Mouse (Mus musculus): ENCODE measurements around the gene Emid1. TPM values are rescaled to one million over a fixed set of nuclear protein-coding genes. Genes with fewer than 3 reads are reported as not detected.

The Emid1 gene
- polyA plus RNA-seq (2015; fragmentation: Nextera tagmentation; extraction: Ambion mirVana): 59.1 and 60.4 TPM in 2 replicates

DNA sequence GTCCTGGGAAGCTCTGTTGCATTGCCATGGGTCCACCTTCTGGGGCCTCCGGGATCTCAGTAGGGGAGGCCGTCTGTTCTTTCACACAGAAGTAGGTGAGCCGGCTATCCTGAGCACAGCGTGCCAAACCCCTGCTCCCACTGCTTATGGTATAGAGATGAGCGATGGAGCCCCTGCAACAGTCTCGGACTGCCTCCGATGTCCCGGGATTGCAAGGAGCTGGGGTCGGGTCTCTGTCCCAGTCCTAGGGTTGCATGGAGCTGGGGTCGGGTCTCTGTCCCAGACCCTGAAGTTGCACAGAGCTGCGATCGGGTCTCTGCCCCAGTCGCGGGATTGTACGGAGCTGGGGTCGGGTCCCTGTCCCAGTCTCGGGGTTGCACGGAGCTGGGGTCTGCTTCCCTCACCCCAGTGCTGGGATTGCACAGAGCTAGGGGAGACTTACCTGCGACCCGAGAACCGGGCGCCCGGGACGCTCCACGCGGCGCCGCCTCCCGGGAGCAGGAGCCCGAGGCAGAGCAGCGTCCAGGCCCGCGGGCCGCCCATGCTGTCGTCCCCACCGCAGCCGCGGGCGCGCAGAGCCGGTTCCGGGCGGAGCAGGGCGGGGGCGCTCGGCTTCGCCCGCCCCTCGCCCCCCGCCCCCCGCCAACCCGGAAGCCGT, at the start of gene Emid1:
Emid1 (minus strand) TSS at position 578 of the 658 bp plus-strand sequence.
- Histone ChIP-seq H3K9ac (ENCODE audit: low read length) (peak within 1 kb of the TSS; percentile 87), H3K9me3 (replicated peaks; ENCODE audit: control insufficient read depth, low read length) (no peaks in the 10 kb centered on the region), H3K36me3 (ENCODE audit: control insufficient read depth, insufficient read depth, low read length) (no peaks in the 10 kb centered on the region), H3K27me3 (ENCODE audit: control insufficient read depth, insufficient read depth, low read length) (no peaks in the 10 kb centered on the region), H3K4me3 (replicated peaks; ENCODE audit: low read length) (peak within 1 kb of the TSS; percentile 69), H3K27ac (ENCODE audit: low read length) (peak within 1 kb of the TSS; percentile 60; the same call in 1 of the 2 replicates), H3K4me1 (ENCODE audit: control insufficient read depth, insufficient read depth, low read length) (peaks cover 34% of the 10 kb centered on the region), H3K4me2 (ENCODE audit: low read depth, low read length) (peak within 1 kb of the TSS; percentile 94)
- ATAC-seq (ENCODE audit: insufficient read depth, low FRiP score): peak; percentile 34; the same call in 1 of the 2 replicates
- under 1% methylated on average over 43 of the region's 53 CpGs for WGBS

DNA sequence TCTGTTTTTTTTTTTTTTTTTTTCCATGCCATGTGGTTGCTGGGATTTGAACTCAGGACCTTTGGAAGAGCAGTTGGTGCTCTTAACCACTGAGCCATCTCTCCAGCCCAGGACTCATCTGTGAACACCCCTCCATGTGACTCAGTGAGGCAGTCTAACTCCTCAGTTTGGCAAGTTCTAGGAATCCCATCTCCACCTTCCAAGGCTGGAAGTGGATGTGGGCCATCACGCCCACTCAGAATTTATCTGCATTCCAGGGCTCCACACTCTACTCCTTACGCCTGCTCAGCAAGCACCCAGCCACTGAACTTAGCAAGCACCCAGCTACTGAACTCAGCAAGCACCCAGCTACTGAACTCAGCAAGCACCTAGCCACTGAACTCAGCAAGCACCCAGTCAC, 47.8 kb upstream of the Emid1 start:
- Histone ChIP-seq H3K4me1 (ENCODE audit: control insufficient read depth, insufficient read depth, low read length) (no peaks in the 10 kb centered on the region), H3K4me2 (ENCODE audit: low read depth, low read length) (no peak overlapping the region), H3K9me3 (replicated peaks; ENCODE audit: control insufficient read depth, low read length) (no peaks in the 10 kb centered on the region), H3K27ac (ENCODE audit: low read length) (no peak overlapping the region), H3K36me3 (ENCODE audit: control insufficient read depth, insufficient read depth, low read length) (no peaks in the 10 kb centered on the region; the same call in none of the 2 replicates), H3K27me3 (ENCODE audit: control insufficient read depth, insufficient read depth, low read length) (no peaks in the 10 kb centered on the region), H3K9ac (ENCODE audit: low read length) (no peak overlapping the region), H3K4me3 (replicated peaks; ENCODE audit: low read length) (no peak overlapping the region)
- WGBS: 87% methylated on average over 2 of the region's 2 CpGs
- no peak for ATAC-seq (ENCODE audit: insufficient read depth, low FRiP score)

DNA sequence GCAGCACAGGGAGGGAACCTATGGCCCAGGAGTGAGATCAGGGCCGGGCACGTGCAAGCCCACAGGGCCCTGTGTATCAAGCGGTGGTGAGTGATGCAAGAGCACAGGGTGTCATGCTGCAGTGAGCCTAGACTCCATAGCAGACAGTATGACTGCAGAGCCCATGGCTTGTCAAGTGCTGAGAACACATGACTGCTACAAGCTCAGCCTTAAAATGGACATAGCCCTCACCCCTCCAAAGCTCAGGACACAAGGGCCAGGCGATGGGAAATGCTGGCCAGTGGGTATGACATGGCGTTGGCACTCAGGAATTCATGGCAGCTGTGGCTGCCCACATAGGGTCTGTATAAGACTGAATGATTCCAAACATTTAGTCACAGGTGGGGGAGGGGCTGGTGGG, 45.0 kb upstream of the Emid1 start:
- Histone ChIP-seq H3K4me2 (ENCODE audit: low read depth, low read length) (no peak overlapping the region), H3K27me3 (ENCODE audit: control insufficient read depth, insufficient read depth, low read length) (no peaks in the 10 kb centered on the region), H3K36me3 (ENCODE audit: control insufficient read depth, insufficient read depth, low read length) (peaks cover 5% of the 10 kb centered on the region; the same call in 1 of the 2 replicates), H3K4me3 (replicated peaks; ENCODE audit: low read length) (no peak overlapping the region), H3K27ac (ENCODE audit: low read length) (no peak overlapping the region), H3K9ac (ENCODE audit: low read length) (no peak overlapping the region), H3K4me1 (ENCODE audit: control insufficient read depth, insufficient read depth, low read length) (no peaks in the 10 kb centered on the region), H3K9me3 (replicated peaks; ENCODE audit: control insufficient read depth, low read length) (no peaks in the 10 kb centered on the region)
- no peak for ATAC-seq (ENCODE audit: insufficient read depth, low FRiP score)
- 89% methylated on average over 5 of the region's 5 CpGs for WGBS

DNA sequence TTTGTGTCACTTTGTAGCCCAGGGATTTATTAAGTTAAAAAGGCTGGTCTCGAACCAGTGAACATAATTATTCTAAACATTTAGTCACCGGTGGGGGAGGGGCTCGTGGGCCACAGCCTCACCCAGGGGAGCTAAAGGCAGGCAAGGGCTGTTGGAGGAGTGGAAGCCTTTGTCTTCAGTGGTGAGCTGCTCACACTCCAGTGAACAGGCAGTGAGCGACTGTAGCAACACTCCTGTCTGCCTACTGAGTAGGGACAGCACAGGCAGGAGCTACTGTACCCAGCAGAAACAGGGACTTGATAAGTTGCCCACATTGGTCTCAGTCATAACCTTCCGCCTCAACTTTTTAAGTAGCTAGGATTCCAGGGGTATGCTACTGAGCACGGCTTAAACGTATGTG, 44.5 kb upstream of the Emid1 start:
- no peaks in the 10 kb centered on the region for H3K4me1 ChIP-seq (ENCODE audit: control insufficient read depth, insufficient read depth, low read length)
- H3K4me2 ChIP-seq (ENCODE audit: low read depth, low read length): no peak overlapping the region
- no peak overlapping the region for H3K9ac ChIP-seq (ENCODE audit: low read length)
- no peak for ATAC-seq (ENCODE audit: insufficient read depth, low FRiP score)
- no peaks in the 10 kb centered on the region for H3K9me3 ChIP-seq (replicated peaks; ENCODE audit: control insufficient read depth, low read length)
- H3K4me3 ChIP-seq (replicated peaks; ENCODE audit: low read length): no peak overlapping the region
- no peaks in the 10 kb centered on the region for H3K27me3 ChIP-seq (ENCODE audit: control insufficient read depth, insufficient read depth, low read length)
- peaks cover 5% of the 10 kb centered on the region; the same call in 1 of the 2 replicates for H3K36me3 ChIP-seq (ENCODE audit: control insufficient read depth, insufficient read depth, low read length)
- H3K27ac ChIP-seq (ENCODE audit: low read length): no peak overlapping the region
- 73% methylated on average over 7 of the region's 7 CpGs for WGBS

DNA sequence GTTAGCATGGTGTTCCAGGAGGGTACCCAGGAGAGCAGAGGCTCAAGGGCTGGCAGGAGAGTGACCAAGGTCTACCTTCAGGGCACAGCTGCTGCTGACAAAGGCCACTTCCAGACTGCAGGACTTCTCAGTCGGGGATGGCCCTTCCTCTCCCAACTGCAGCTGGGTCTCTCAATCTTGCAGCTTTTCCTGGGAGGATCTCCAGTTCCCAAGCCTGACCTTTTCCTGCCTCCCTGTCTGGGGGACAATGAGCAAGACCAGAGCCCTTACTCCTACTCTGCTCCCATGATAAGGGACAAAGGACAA, 41.5 kb upstream of the Emid1 start:
- no peak for ATAC-seq (ENCODE audit: insufficient read depth, low FRiP score)
- Histone ChIP-seq H3K27ac (ENCODE audit: low read length) (no peak overlapping the region), H3K36me3 (ENCODE audit: control insufficient read depth, insufficient read depth, low read length) (peaks cover 5% of the 10 kb centered on the region; the same call in 1 of the 2 replicates), H3K9ac (ENCODE audit: low read length) (no peak overlapping the region), H3K9me3 (replicated peaks; ENCODE audit: control insufficient read depth, low read length) (no peaks in the 10 kb centered on the region), H3K4me1 (ENCODE audit: control insufficient read depth, insufficient read depth, low read length) (no peaks in the 10 kb centered on the region), H3K27me3 (ENCODE audit: control insufficient read depth, insufficient read depth, low read length) (no peaks in the 10 kb centered on the region), H3K4me3 (replicated peaks; ENCODE audit: low read length) (no peak overlapping the region), H3K4me2 (ENCODE audit: low read depth, low read length) (no peak overlapping the region)
- 53% methylated on average over 1 of the region's 1 CpGs for WGBS

DNA sequence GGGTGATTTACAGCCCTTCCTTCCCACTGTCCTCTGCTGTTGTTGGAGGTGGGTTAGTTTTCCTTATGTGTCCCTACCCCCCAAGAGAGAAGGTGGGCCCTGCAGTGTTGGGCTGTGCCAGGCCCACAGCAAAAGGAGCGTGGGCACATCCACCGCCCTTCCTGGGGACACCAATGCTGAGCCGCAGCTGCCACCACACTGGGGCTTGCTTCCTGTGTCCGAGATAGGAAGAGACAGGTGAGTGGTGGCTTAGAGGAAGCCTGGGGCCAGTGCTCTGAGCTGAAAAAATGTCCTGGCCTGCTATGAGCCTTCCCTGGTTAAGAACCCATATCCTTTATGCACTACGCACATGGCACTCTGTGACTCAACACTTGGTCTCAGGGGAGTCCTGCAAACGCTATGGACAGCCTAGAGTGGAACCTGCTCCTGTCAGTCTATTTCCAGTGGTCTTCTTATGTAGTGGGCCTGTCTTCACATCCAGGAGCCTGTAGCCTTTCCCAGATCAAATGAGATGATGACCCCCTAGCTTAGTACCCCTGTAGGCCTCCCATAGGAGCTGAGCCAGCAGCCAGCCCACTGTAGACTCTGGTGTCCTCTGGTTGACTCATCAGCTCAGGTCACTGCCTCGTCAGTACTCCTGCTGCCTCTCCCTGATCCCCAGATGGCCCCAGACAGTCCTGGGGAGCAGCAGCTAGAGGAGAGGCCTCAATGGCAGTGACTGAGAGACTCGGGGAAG, 41.0 kb upstream of the Emid1 start:
- Histone ChIP-seq H3K9me3 (replicated peaks; ENCODE audit: control insufficient read depth, low read length) (no peaks in the 10 kb centered on the region), H3K4me3 (replicated peaks; ENCODE audit: low read length) (no peak overlapping the region), H3K36me3 (ENCODE audit: control insufficient read depth, insufficient read depth, low read length) (peaks cover 5% of the 10 kb centered on the region; the same call in 1 of the 2 replicates), H3K27ac (ENCODE audit: low read length) (no peak overlapping the region), H3K9ac (ENCODE audit: low read length) (no peak overlapping the region), H3K4me2 (ENCODE audit: low read depth, low read length) (no peak overlapping the region), H3K27me3 (ENCODE audit: control insufficient read depth, insufficient read depth, low read length) (no peaks in the 10 kb centered on the region), H3K4me1 (ENCODE audit: control insufficient read depth, insufficient read depth, low read length) (no peaks in the 10 kb centered on the region)
- no peak for ATAC-seq (ENCODE audit: insufficient read depth, low FRiP score)
- WGBS: 82% methylated on average over 8 of the region's 8 CpGs

DNA sequence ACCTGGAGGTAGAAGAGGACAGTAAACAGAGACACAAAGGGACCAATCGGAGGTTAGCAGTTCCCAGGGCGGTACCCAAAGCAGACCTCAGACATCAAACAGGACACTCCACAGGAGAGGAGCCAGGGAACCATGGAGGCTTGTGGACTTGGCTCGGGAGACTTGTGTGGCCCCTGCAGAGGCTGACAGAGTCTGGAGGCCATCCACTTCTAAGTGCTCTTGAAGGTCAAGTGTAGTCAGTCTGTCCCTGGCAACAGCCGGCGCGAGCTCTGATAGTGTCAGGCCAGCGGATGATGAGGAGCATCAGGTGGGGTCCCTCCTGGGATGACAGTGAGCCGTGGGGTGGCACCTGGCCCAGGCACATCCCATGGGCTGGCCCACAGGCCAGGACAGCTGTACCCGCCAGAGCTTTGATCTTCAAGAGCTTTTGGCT, 40.0 kb upstream of the Emid1 start:
- Histone ChIP-seq H3K36me3 (ENCODE audit: control insufficient read depth, insufficient read depth, low read length) (peaks cover 5% of the 10 kb centered on the region; the same call in 1 of the 2 replicates), H3K9me3 (replicated peaks; ENCODE audit: control insufficient read depth, low read length) (no peaks in the 10 kb centered on the region), H3K4me2 (ENCODE audit: low read depth, low read length) (no peak overlapping the region), H3K4me3 (replicated peaks; ENCODE audit: low read length) (no peak overlapping the region), H3K4me1 (ENCODE audit: control insufficient read depth, insufficient read depth, low read length) (no peaks in the 10 kb centered on the region), H3K27ac (ENCODE audit: low read length) (no peak overlapping the region), H3K27me3 (ENCODE audit: control insufficient read depth, insufficient read depth, low read length) (no peaks in the 10 kb centered on the region), H3K9ac (ENCODE audit: low read length) (no peak overlapping the region)
- no peak for ATAC-seq (ENCODE audit: insufficient read depth, low FRiP score)
- 41% methylated on average over 9 of the region's 9 CpGs for WGBS

DNA sequence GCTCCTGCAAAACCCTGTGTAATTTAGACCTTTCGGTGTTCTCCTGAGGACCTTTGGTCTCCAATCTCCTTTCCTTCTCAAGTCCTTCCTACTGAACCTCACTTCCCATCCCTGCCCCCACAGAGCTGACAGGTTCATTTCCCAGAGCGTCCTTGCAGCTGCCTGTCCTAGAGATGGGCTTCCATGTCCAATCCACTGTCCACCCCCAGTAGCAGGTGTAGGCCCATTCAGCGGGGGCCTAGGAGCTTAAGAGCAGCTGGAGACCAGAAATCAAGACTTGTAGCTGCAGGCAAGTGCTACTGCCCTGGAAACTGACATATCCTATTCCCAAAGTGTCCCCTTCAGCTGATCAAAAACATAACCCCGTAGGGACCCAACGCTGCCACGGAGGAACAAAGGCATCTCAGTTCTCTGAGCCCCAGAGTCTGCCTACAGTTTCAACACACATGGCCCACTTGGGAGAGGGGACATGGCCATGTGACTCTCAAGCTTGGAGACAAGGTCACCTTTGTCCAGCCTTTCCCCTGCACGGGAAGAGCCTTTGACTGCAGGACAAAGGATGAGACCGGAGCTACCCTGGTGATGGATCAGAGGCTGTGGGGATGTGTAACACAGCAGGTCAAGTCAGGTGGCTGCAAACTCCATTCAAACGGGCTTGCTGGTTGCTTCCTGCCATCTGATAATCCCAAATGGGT, 37.3 kb upstream of the Emid1 start:
- no peak overlapping the region for H3K27ac ChIP-seq (ENCODE audit: low read length)
- H3K9me3 ChIP-seq (replicated peaks; ENCODE audit: control insufficient read depth, low read length): no peaks in the 10 kb centered on the region
- ATAC-seq (ENCODE audit: insufficient read depth, low FRiP score): no peak
- H3K4me2 ChIP-seq (ENCODE audit: low read depth, low read length): no peak overlapping the region
- no peak overlapping the region for H3K9ac ChIP-seq (ENCODE audit: low read length)
- H3K4me1 ChIP-seq (ENCODE audit: control insufficient read depth, insufficient read depth, low read length): peaks cover under 1% of the 10 kb centered on the region; the same call in 1 of the 2 replicates
- peaks cover 2% of the 10 kb centered on the region; the same call in 1 of the 2 replicates for H3K36me3 ChIP-seq (ENCODE audit: control insufficient read depth, insufficient read depth, low read length)
- no peaks in the 10 kb centered on the region for H3K27me3 ChIP-seq (ENCODE audit: control insufficient read depth, insufficient read depth, low read length)
- 69% methylated on average over 9 of the region's 9 CpGs for WGBS
- H3K4me3 ChIP-seq (replicated peaks; ENCODE audit: low read length): no peak overlapping the region

DNA sequence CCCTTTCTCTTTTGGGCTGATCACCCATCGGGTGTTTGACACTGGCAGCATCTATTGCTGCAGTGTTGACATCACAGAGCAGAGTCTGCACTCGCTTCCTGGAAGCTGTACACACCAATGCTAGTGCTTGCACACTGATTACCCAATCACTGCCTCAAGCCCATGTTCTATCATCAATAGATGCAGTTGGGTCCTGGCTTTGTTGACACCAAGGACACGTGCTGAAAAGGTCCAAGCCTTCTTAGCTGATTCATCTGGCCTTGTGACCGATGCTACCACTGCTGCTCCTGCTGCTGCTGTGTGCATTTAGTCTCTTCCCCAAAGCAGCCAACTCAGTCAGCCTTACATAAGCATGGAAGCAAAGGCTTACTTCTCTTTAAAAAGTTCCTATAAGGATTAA, 36.1 kb upstream of the Emid1 start:
- Histone ChIP-seq H3K4me1 (ENCODE audit: control insufficient read depth, insufficient read depth, low read length) (peaks cover 4% of the 10 kb centered on the region; the same call in 1 of the 2 replicates), H3K27ac (ENCODE audit: low read length) (no peak overlapping the region), H3K4me3 (replicated peaks; ENCODE audit: low read length) (no peak overlapping the region), H3K9ac (ENCODE audit: low read length) (no peak overlapping the region), H3K4me2 (ENCODE audit: low read depth, low read length) (no peak overlapping the region), H3K9me3 (replicated peaks; ENCODE audit: control insufficient read depth, low read length) (no peaks in the 10 kb centered on the region), H3K36me3 (ENCODE audit: control insufficient read depth, insufficient read depth, low read length) (no peaks in the 10 kb centered on the region), H3K27me3 (ENCODE audit: control insufficient read depth, insufficient read depth, low read length) (no peaks in the 10 kb centered on the region)
- ATAC-seq (ENCODE audit: insufficient read depth, low FRiP score): no peak
- WGBS: 81% methylated on average over 4 of the region's 4 CpGs
